In the genomic region with DNA sequence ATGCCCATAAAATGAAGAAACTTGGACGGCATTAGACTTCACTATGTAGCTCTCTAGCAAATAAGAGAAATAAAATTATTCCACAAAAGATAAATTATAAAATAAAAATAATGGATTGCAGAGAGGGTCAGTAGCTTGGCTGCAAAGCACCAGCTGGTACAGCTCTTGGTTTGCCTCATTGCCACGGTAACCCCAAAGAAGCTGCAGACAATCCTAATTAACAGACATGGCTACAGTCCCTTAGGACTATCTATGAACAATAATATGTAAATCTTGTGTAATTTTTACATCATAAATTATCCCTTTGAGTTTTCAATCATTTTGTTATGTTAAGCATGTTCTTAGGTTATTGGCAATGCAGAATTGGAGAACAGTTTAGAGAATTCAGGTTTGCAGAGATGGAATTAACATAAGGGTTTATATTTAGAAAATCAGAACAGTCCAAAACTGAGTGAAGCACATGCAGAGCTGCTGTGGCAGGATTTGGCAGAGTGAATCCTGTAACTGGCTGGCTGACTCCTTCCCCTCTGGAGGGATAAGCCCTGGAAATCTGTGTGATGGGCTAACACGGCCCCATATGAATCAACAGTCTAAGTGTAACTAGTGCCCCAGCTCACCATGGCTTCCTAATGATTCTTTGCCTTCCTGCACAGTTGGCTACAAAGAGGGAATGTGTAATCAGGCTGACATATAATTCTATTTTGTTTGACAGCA, we compare ENCODE assay signal across 15 mouse cellular contexts.
DNase-seq lines count a peak whose midpoint lies in the region; ATAC-seq lines count a peak whose summit lies in the region.
"Had no signal": no experiment of that assay in that cellular context is flagged by ENCODE, and none has a peak within 500 bp of the region (broad histone marks: within the 10 kb centered on the region; RNA-seq: fewer than 3 reads in every experiment).

No protein-coding gene starts in this region.

- WGBS in forebrain, embryonic 14.5 days: 65% methylated on average over 3 of the region's 3 CpGs
- 45% methylated on average over 3 of the region's 3 CpGs for WGBS in midbrain, embryonic 13.5 days

- no peaks in the 10 kb centered on the region for H3K27me3 ChIP-seq in forebrain, embryonic 14.5 days (replicated peaks; ENCODE audit: control insufficient read depth, insufficient read depth, low read length)
- H3K27me3 ChIP-seq in midbrain, embryonic 13.5 days: no peaks in the 10 kb centered on the region
- H3K27me3 ChIP-seq: heart, embryonic 12.5 days; limb, embryonic 12.5 days had no signal

- peak; percentile 86 for ATAC-seq in forebrain, embryonic 14.5 days
- peak; percentile 92 for ATAC-seq in midbrain, embryonic 13.5 days
- ATAC-seq in erythroid progenitor cell, adult 5-6 weeks (replicated peaks; ENCODE audit: low FRiP score, poor library complexity, severe bottlenecking): no peak
- ATAC-seq: inflammation-experienced regulatory T-cells, adult 6 months; liver, postnatal 0 days had no signal

- H3K4me1 ChIP-seq in forebrain, embryonic 14.5 days (ENCODE audit: control insufficient read depth, insufficient read depth, low read length): no peaks in the 10 kb centered on the region
- H3K4me1 ChIP-seq in midbrain, embryonic 13.5 days (replicated peaks): peaks cover 4% of the 10 kb centered on the region; the same call in 1 of the 2 replicates
- H3K4me1 ChIP-seq: heart, embryonic 12.5 days; limb, embryonic 12.5 days had no signal

- H3K9me3 ChIP-seq in forebrain, embryonic 14.5 days (replicated peaks; ENCODE audit: control insufficient read depth, low read length): no peaks in the 10 kb centered on the region
- no peaks in the 10 kb centered on the region for H3K9me3 ChIP-seq in midbrain, embryonic 13.5 days
- H3K9me3 ChIP-seq: heart, embryonic 12.5 days; limb, embryonic 12.5 days had no signal

- no peaks in the 10 kb centered on the region for H3K36me3 ChIP-seq in forebrain, embryonic 14.5 days (ENCODE audit: control insufficient read depth, insufficient read depth, low read length)
- no peaks in the 10 kb centered on the region for H3K36me3 ChIP-seq in midbrain, embryonic 13.5 days
- H3K36me3 ChIP-seq: heart, embryonic 12.5 days; limb, embryonic 12.5 days had no signal

- H3K27ac ChIP-seq in forebrain, embryonic 14.5 days (ENCODE audit: low read depth, low read length): peak overlapping the region; percentile 52; the same call in 1 of the 2 replicates
- H3K27ac ChIP-seq in midbrain, embryonic 13.5 days: peak overlapping the region; percentile 51; the same call in 1 of the 2 replicates
- H3K27ac ChIP-seq: gastrocnemius, adult 2 months; limb, embryonic 12.5 days; macrophage had no signal

- H3K4me2 ChIP-seq in forebrain, embryonic 14.5 days (ENCODE audit: low read length): no peak overlapping the region
- no peak overlapping the region for H3K4me2 ChIP-seq in midbrain, embryonic 13.5 days (replicated peaks)
- H3K4me2 ChIP-seq: heart, embryonic 12.5 days; limb, embryonic 12.5 days had no signal

- peak; percentile 51 to 62 for DNase-seq in cerebellum, postnatal 10 days
- no peak for DNase-seq in cerebellum, postnatal 36 days
- DNase-seq in layer of hippocampus, adult 18-20 months (ENCODE audit: low spot score in 2 of 2): peak; percentile 9 to 42
- no peak for DNase-seq in layer of hippocampus, postnatal 36 days
- peak; percentile 46 for DNase-seq in forebrain, embryonic 14.5 days (ENCODE audit: low spot score)
- DNase-seq in urinary bladder, postnatal 10 days (ENCODE audit: low spot score): no peak
- DNase-seq: gastrocnemius, adult 2 months; liver, postnatal 0 days had no signal

- no peak overlapping the region for H3K4me3 ChIP-seq in forebrain, embryonic 14.5 days (ENCODE audit: low read depth, low read length)
- no peak overlapping the region for H3K4me3 ChIP-seq in midbrain, embryonic 13.5 days (replicated peaks)
- H3K4me3 ChIP-seq: gastrocnemius, adult 2 months; heart, embryonic 12.5 days; limb, embryonic 12.5 days; myocyte had no signal

- no peak overlapping the region for H3K9ac ChIP-seq in forebrain, embryonic 14.5 days (ENCODE audit: low read length)
- H3K9ac ChIP-seq in midbrain, embryonic 13.5 days (replicated peaks): no peak overlapping the region
- H3K9ac ChIP-seq: heart, embryonic 12.5 days; limb, embryonic 12.5 days; liver, postnatal 0 days had no signal

Comparison
In these comparisons a context has a peak if more than half of its experiments do, and no peak if none do; other contexts are left out.
1. DNase-seq: peak in cerebellum, postnatal 10 days (2 of 2), layer of hippocampus, adult 18-20 months (2 of 2) and forebrain, embryonic 14.5 days (single experiment); none in cerebellum, postnatal 36 days (0 of 2), layer of hippocampus, postnatal 36 days (0 of 2) and urinary bladder, postnatal 10 days (single experiment).